Mouse (Mus musculus) induced T-regulatory cell, adult 2 months (primary cell): ENCODE data around the gene Gtsf1.
A peak's percentile ranks its signal among the peaks of the same experiment; 100 is the strongest.

ENCODE experiments used
- DNase-seq: peaks from one replicate; pipeline ENCODE4 v3.0.0-alpha.2; 2012; ENCODE audit warnings: low read depth

Gene Gtsf1

DNA sequence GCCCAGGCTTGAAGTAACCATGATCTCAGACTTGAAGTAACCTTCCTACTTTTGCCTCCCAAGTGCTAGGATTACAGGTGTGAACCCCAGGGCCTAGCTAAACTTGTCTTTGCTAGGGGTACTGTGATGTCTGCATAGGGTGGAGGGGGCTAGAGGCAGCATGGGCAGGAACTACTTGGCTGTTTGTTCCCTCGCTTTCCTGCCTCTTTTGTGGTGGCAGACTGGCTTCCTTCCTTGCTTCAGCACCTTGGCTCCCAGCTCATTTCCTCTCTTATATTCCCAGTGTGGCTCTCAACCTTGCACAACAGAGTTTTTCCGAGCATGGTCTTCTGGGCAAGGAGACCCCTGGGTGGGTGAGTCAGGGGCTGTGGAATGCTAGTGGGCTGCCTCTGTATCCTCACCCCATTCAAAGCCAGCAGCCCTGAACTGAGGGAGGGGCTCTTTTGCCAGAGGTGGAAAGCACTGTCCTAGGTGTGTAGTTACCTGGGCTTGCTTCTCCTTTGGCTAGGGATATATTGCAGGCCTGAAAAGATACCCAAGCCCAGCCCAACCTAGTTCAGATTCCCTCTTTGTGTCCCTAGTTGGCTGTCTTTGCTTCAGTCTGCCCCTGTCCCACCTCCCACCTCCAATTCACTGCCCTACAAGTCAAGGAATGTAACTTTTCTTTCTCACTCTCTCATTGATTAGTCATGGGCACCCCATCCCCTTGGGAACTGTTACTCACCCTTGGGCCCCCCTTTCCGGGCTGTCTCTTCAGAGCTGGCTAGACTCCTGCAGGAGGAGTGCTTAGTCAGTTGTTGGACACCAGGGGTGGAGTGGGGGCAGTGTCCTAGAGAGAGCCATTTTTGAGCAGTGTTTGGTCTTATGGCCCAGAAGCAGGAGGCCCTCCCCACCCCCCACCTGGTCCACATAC, 52.3 kb downstream of the Gtsf1 start:
- DNase-seq, result no peak

DNA sequence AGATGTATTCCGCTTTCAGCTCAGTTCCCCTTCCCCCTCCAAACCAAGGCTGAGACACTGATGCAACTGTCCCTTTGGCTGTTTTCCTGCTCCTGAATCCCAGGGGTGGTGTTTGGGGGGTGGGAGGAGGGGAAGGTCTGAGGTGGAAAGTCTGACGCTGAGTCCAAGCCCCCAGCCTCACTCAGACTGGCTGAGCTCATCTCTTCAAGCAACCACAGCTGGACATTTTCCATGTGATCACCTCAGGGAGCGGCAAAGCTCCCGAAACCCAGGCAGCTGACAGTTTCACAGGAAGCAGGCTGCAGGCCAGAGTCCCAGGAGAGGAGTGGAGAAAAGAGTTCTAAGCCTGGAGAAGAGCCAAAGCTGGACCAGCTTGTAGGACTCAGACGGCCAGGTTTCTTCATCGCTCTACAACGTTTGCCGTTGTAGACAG, 53.4 kb downstream of the Gtsf1 start:
- DNase-seq, result no peak

DNA sequence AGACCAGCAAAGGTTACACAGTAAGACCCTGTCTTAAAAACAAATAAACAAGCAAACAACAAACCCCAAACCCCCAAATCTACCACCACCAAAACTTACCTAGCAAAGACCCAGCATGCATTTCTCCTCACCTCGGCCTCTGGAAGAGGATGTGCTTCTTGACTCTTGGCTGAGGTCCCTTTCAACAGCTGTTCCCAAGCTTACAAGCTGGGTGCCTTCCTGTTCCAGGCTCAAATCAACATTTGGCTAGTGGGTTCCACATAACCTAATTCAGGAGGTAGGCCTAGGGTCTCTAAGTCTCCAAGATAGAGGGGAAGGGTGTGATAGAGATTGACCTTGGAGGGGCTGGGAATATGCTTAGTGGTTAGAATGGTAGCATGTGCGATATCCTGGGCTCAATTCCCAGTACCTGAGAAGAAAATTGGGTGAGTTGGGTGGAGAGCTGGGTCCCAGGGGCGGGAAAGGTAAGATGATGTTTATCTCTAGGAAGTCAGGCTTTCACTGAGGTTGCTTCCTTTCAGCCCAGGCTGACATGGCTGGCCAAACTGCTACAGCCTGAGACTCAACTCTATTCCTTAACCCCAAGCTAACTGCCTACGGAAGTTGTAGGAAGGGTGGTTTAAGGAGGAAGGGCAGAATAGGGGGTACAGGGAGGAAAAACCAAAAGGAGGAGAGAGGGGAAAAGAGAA, 55.0 kb downstream of the Gtsf1 start:
- no peak for DNase-seq

DNA sequence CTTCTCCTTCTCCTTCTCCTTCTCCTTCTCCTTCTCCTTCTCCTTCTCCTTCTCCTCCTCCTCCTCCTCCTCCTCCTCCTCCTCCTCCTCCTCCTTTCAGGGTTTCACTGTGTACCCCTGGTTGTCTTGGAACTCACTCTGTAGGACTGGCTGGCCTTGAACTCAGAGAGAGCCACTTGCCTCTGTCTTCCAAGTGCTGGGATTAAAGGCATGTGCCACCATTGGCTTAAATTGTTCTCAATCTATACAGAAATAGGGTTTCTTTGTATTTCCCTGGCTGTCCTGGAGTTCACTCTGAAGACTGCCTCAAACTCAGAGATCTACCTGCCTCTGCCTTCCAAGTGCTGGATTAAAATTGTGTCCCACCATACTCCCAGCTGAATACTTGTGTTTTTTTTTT, 57.8 kb downstream of the Gtsf1 start:
- DNase-seq, result no peak

DNA sequence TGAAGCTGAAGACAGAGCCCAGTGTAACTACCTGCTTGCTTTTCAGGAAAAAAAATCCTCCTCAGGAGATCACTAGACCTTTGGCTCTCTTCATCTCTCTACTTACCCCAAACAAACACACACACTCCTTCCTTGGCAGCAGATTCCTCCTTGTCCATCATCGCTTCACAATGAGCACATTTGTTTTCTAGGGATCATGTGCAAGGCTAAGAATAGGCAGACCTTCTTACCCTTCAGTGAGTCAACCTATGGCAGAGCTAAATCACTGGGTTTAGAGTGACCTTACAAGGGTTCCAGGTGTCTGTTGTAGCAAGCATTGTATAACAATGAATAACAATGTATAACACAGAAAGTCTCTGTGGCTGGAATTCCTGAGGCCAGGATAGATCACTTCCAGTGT, 58.5 kb downstream of the Gtsf1 start:
- no peak for DNase-seq

DNA sequence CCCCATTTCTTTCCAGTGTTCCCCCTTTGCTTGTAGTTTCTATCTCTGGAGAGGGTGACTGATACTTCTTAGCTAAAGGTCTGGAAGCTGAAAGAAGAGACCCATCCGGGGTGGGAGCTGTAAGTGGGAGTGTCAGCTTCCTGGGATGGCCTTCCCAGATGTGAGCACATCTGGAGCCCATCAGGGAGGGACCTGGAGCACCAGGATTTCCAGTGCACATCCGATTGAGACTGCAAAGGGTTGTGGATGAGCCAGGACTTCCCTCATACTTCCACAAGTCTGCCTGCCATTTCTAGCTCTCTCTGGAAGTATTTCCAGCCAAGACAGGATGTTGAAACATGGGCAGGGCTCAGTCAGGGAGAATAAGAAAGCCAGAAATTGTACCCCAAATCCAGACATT, 59.1 kb downstream of the Gtsf1 start:
- DNase-seq, result no peak

DNA sequence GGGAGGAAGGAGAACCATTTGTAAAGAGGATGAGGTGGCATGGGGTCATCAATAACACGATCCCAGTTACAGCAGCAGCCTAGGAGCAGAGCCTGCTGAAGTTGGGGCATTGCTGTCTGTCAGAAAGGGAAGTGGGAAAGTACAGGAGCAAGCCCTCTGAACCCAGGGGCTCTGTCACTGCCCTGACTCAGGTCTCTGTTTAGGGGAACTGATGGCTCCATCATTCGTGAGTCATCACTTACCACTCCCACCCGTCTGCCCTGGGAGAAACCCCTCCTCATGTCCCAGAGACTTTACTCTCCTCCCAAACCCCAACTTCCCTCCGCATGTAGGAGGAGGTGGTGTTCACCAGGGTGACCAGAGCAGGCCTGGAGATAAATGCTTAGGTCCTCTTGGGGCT, 59.8 kb downstream of the Gtsf1 start:
- no peak for DNase-seq

DNA sequence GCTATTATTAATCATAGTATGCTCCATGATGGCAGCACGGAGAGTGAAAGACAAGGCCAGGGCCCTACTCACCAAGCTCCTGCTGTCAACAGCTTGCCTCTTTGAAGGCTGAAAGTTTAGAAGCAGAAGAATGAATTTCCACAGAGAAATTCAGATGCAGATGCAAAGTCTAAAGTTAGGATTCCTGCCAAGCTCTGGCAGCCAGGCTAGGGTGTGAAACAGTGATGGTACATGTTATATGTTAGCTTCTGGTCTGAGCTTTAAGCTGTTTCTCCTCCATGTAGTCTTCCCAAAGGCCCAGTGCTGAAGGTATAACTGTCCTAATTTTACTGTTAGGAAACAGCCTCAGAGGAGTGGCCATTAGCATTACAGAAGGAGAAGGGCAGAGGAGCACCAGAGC, 61.1 kb downstream of the Gtsf1 start:
- no peak for DNase-seq

DNA sequence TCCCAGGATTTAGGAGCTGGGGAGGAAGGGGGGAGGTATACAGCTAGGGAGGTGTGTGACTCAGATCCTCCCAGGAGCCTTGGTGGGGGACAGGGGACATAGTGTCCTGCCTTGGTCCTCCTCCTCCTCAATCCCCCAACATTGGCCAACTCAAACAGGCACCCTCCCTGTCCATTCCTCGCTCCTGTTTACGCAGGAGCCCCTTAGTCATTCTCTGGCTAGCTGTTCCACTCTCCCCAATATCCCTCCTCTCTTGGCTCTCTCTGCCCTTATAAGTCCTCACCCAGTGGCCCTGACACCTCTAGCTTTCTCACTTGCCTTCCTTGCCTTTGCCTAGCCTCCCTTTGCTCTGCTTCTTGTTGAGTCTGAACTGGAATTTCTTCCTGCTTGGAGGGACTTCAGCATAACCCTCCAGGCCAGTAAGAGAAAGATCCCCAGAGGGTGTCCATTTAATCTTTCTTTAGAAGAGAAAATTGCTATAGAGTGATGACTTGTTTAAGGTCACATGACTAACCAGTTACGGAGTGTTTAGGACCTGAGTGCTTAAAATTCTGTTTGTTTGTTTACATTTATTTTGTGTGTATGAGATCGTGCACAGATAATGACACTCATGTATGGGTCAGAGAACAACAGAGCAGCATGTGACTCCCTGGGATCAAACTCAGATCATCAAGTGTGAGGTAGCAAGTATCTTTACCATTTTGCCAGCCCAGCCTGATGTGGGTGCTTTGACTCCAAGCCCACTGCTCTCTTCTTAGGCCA, 61.9 kb downstream of the Gtsf1 start:
- no peak for DNase-seq

DNA sequence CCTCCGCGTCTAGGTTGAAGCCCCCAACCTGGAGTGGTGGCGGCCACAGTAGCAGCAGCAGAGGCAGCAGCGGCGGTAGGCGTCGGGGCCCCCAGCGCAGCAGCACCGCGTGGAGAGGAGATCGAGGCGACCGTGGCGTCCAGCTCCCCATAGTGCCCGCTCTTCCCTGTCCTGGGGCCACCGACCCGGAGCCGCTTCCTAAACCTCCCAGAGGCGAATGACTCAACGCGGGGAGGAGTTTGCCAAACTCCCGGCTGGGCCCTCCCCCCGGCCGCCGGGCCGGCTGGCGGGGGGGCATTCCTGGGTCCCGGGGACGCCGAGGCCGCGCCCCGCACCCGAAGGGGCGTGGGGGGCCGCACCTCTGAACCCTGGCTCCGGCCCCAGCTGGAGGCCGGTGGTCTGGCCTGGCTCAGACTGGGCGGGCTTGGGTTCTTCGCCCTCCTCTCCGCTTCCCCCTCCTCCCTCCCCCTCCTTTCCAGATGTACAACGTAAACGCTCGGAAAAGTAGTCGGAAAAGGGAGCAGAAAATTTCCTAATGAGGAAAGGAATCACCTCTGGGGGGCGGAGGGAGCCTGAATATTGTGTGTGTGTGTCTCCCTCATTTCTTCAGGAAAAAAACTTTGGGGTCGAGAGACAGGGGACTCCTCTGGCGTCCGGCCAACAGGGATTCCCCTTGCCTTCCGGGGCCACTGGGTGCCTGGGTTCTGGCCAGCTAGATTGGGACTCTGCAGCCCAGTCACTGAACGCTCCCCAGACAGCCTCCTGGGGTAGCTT, 63.7 kb downstream of the Gtsf1 start, which contains the start of gene Itga5:
Gene Itga5 (minus strand): TSS at position 388 of the 774 bp plus-strand sequence.
- peak; percentile 35 for DNase-seq

DNA sequence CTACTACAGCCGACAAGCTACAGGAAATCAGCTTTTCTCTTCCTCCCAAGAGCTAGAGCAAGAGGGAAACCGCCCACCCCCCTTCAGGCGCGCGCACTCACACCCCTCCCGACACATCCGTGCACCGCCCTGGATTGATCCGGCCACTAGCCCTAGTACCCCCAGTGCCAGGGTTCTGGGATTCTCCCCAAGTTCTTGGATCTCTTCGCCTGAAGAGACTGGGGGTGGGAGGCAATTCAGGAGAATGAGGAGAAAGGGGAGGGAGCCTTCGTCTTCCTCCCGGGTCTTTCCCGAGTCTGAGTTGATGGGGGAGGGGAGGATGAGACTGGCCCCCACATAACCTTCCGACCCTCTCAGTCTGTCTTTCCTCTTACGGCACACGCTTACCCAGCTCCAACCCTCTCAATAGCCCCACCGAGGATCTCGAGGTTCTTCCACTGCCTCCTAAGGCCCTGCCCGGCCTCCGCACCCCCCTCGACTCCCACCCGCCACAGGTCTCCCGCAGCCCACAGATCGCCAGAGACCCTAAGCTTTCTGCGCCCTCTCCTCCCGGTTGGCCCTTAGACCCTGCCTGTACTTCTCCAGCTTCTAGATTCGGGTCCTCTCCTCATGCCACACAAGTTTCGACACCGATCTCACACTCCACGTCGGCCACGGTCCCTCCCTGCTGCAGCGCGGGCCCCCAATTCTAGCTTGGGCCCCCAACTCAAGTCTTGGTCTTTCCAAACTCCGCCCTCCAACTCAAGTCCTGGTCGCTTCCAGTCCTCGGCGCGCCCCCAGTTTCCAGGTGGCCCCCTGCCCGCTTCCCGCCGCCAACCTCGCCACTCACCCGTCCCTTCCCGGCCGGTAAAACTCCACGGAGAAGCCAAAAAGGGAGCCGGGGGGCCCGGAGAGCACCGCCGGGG, 64.5 kb downstream of the Gtsf1 start:
- DNase-seq, result peak; percentile 38

DNA sequence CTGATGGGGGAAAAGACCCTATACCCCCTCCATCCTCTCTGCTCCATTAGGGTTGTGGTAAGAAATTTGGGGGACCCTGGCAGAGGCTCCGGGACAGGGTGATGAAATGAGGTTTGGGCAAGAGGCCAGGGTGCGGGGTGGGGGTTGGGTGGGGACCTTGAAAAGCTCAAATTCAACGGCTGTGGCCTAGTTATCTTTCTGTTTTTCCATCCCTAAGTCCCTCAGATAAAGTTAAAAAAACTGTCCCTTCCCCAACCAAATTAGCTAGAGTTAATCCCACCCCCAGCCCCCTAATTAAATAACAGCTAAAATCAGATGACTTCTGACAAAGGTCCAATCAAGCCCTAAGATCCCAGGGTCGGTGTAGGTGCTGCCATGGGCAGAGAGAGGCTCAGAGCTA, 65.5 kb downstream of the Gtsf1 start:
- no peak for DNase-seq

DNA sequence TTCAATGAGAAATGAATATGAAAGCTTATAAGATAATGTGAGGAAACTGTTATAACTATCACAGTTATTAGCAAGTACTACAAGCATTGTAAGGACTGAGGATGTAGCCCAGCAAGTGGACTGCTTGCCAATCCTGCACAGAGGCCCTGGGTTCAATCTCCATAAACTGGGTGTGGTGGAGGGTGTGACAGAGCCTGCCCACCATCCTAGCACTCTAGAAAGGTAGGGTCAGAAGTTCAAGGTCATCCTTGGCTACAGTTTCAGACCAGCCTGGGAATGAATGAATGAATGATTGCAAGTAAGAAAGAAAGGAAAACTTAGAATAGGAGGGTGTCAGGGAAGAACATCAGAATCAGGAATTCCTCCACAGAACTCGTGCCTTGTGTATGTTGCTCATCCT, 66.5 kb downstream of the Gtsf1 start:
- no peak for DNase-seq

DNA sequence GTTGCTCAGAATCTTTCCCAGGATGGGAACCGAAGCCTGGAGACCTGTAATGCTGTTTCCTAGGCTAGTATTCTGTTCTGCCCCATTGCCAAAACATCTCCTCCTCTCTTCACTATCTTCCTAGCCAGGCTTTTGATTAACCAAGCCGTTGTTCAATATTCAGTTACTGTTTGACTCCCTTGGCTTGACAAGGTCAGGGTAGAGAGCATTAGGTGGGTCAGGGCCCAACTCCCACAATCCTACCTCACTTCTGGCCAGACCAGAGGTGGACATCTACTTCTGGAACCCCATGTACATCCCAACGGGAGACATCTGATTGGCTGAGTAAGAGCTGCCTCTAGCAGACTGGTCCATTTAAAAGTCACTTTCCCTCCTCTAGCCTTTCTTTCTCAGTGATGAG, 67.3 kb downstream of the Gtsf1 start:
- DNase-seq, result no peak

DNA sequence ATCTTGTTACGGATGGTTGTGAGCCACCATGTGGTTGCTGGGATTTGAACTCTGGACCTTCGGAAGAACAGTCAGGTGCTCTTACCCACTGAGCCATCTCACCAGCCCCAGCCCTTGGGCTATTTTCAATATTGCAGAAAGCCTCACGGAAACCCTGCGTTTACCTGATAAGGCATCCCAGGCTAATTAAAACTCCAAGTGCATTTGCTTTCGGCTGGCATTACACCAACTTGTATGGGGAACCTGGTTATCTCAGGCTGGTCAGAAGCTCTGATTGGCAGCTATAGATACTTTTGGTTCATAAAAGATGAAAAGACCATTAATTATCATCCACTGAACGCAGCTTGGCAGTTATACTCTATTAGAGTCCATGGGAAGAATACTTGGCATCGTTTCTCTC, 67.9 kb downstream of the Gtsf1 start:
- DNase-seq, result no peak

DNA sequence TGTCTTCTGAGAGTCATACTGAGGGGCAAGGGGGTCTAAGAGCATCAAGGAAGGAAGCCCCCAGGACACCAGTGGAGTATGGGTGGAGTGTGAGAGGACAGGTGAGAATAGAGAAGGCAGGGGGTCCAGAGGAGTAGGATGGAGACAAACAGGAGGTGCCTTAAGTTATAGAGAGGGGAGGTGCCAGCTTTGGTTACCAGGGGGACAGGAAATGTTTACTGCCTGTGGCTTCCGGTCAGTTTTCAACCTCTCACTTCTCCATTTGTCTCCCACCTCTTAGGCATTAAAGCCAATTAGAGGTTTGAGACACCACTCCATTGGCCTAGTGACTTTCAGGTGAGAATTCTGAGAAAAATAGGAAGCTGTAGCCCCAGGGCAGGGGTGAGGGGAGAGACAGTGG, 69.0 kb downstream of the Gtsf1 start:
- no peak for DNase-seq

DNA sequence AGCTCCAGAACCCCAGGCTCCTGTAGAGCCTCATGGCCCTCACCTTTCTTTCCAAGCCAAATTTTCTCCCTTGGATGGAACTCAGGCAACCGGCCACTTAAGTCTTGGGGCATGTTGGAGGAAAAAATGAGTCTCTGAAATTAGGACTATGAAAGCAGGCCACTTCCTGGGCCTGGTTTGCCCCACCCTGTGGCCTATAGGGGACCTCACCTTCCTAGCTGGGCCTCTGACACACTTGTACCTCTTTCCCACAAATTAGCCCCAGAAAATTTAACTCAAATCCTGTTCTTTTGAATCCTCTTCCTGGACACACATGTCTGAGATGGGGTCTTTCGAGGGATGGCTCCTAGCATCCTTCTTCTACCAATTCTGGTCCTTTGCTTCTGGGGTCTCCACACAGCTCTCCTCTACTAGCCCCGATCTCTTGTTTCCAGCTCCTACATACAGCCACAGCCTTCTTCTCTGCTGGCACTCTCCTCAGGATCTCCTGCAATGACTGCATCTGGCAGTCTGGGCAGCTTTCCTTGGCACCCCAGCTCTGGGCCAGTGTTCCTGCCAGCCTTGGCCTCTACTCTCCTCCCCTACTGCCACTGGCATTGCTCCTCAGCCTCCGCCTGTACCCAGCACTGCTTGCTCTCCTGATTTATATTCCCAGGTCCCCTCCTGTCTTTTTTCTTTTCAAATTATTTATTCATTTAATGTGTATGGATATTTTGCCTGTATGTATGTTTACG, 70.2 kb downstream of the Gtsf1 start:
- DNase-seq, result no peak

DNA sequence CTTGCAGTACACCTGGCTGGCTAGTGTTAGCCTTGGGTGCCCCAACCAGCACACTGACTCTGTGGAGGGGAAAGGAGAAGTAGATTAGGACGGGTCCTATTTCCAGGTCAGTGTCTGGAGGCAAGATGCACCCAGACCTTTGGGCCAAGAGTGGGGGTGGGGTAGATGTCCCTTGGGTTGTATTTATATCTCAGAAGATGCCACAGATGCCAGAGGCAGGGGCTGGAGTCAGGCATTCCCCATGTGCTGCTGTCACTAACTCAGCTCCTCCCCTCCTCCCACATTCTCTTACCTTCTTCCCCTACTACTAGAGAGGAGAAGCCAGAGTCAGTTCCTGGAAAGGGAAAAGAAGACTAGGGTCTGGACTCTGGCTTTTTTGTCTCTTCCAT, 71.2 kb downstream of the Gtsf1 start:
- no peak for DNase-seq

DNA sequence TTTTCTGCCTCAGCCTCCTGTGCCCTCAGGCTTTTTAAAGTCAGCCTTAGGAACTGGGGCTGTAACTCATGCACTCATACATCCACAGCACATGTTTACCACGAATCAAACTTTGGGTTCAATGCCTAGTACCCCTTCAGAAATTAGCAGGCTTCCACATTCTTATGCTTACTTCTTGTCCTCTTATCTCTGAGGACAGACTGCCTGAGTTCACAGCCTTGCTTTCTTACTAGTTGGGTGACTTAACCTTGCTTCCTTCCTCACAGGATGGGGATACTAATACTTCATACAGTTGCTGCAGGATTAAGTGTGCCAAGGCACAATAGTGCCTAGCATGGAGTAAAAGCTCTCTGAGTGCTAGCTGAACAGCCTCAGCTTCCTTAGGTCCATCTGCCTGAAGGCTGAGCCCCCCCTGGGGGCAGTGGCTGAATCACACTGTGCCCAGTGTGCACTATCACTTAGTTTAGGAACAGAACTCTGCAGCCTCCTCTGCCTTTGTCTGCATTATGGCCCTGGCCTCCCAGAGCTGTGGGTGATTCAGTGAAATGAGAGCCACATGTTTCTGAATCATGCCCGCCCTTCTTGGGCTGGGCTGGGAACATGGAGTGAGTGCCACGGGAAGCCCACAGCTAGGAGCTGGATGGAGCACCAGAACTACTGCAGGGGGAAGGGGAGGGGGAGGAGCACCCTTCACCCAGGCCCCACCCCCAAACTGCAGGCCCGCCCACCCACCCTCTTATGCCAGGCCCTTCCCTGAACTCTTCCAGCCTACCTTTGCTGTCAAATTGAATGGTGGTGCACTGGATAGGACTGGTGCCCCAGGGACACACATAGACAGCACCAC, 71.8 kb downstream of the Gtsf1 start:
- DNase-seq, result no peak
